ENCODE assay signal across 8 mouse cellular contexts in the genomic region with DNA sequence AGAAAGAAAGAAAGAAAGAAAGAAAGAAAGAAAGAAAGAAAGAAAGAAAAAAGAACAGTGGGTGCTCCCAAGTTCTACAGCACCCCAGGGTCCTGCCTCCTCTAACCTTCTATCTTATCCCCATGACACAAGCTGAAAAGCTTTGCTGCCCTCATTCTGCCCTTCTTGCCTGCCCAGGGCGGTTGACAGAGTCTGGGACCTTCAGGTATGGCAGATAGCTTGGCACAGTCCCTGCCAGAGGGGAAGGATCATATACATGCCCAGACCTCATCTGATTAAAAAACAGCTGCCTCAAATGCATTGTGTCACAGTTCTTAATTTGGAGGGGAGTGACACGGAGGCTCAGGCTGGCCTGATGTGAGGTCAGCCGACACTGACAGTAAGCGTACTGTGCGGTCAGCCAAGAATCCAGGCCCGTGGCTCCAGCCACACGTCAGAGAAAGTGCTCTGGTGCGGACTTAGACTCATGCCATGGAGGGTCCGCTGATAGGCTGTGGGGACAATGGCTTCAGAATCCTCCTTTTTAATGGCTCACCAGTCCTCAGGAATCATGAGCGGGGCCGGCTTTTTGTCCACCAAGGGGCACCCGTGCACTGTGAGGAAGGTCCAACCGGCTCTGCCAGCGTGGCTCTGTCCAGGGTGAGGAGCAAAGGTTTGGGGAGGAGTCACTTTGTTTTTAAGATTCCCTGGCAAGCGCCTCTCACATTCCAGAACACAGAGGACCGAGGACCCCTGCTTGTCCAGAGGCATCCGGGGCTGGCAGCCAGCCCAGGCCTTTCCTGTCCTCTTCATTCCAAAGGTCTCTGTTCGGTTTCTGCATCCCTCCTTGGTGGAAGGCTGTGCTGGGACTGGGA. TPM values are rescaled to one million over a fixed set of nuclear protein-coding genes. Genes with fewer than 3 reads are reported as not detected.
A peak's percentile ranks its signal among the peaks of the same experiment; 100 is the strongest.
DNase-seq lines count a peak whose midpoint lies in the region; ATAC-seq lines count a peak whose summit lies in the region.

No protein-coding gene starts in this region.

- H3K4me1 ChIP-seq in embryonic facial prominence, embryonic 13.5 days: peaks cover 19% of the 10 kb centered on the region
- H3K4me1 ChIP-seq in heart, embryonic 12.5 days (replicated peaks): peaks cover 27% of the 10 kb centered on the region
- peaks cover 41% of the 10 kb centered on the region for H3K4me1 ChIP-seq in kidney, embryonic 15.5 days
- peaks cover 3% of the 10 kb centered on the region; the same call in 1 of the 2 replicates for H3K4me1 ChIP-seq in liver, embryonic 16.5 days (ENCODE audit: control insufficient read depth, low read depth, low read length)
- H3K4me1 ChIP-seq in neural tube, embryonic 14.5 days (ENCODE audit: control insufficient read depth, insufficient read depth, low read length): no peaks in the 10 kb centered on the region

- no peaks in the 10 kb centered on the region for H3K27me3 ChIP-seq in embryonic facial prominence, embryonic 13.5 days
- H3K27me3 ChIP-seq in heart, embryonic 12.5 days (replicated peaks): no peaks in the 10 kb centered on the region
- no peaks in the 10 kb centered on the region for H3K27me3 ChIP-seq in kidney, embryonic 15.5 days
- H3K27me3 ChIP-seq in liver, embryonic 16.5 days (ENCODE audit: control insufficient read depth, insufficient read depth, low read depth, low read length): no peaks in the 10 kb centered on the region
- H3K27me3 ChIP-seq in neural tube, embryonic 14.5 days (ENCODE audit: control insufficient read depth, insufficient read depth, low read length): no peaks in the 10 kb centered on the region

- WGBS in embryonic facial prominence, embryonic 13.5 days: 19% methylated on average over 18 of the region's 18 CpGs
- WGBS in heart, embryonic 12.5 days: 14% methylated on average over 18 of the region's 18 CpGs
- 16% methylated on average over 18 of the region's 18 CpGs for WGBS in kidney, embryonic 15.5 days
- 36% methylated on average over 18 of the region's 18 CpGs for WGBS in liver, embryonic 16.5 days (ENCODE audit: insufficient replicate concordance)
- 21% methylated on average over 18 of the region's 18 CpGs for WGBS in neural tube, embryonic 14.5 days

- H3K27ac ChIP-seq in embryonic facial prominence, embryonic 13.5 days: peak overlapping the region; percentile 18; the same call in 1 of the 2 replicates
- peak overlapping the region; percentile 64; the same call in 1 of the 2 replicates for H3K27ac ChIP-seq in heart, embryonic 12.5 days (ENCODE audit: poor library complexity, severe bottlenecking)
- peak overlapping the region; percentile 74 for H3K27ac ChIP-seq in kidney, embryonic 15.5 days
- H3K27ac ChIP-seq in liver, embryonic 16.5 days (ENCODE audit: low read length): no peak overlapping the region
- no peak overlapping the region for H3K27ac ChIP-seq in neural tube, embryonic 14.5 days (ENCODE audit: low read depth, low read length)

- no peaks in the 10 kb centered on the region for H3K9me3 ChIP-seq in embryonic facial prominence, embryonic 13.5 days
- no peaks in the 10 kb centered on the region for H3K9me3 ChIP-seq in heart, embryonic 12.5 days (replicated peaks)
- H3K9me3 ChIP-seq in kidney, embryonic 15.5 days (replicated peaks): no peaks in the 10 kb centered on the region
- no peaks in the 10 kb centered on the region for H3K9me3 ChIP-seq in liver, embryonic 16.5 days (replicated peaks; ENCODE audit: control insufficient read depth, low read length)
- no peaks in the 10 kb centered on the region for H3K9me3 ChIP-seq in neural tube, embryonic 14.5 days (ENCODE audit: control insufficient read depth, low read length)

- no peak overlapping the region for H3K4me3 ChIP-seq in embryonic facial prominence, embryonic 13.5 days
- no peak overlapping the region; the same call in 1 of the 2 replicates for H3K4me3 ChIP-seq in heart, embryonic 12.5 days
- no peak overlapping the region for H3K4me3 ChIP-seq in kidney, embryonic 15.5 days (replicated peaks)
- no peak overlapping the region for H3K4me3 ChIP-seq in liver, embryonic 16.5 days (ENCODE audit: low read depth, low read length)
- no peak overlapping the region for H3K4me3 ChIP-seq in neural tube, embryonic 14.5 days (ENCODE audit: low read depth, low read length)

- H3K9ac ChIP-seq in embryonic facial prominence, embryonic 13.5 days: peak overlapping the region; percentile 4; the same call in 1 of the 2 replicates
- H3K9ac ChIP-seq in heart, embryonic 12.5 days: peak overlapping the region; percentile 47; the same call in 1 of the 2 replicates
- peak overlapping the region; percentile 26; the same call in 1 of the 2 replicates for H3K9ac ChIP-seq in kidney, embryonic 15.5 days
- H3K9ac ChIP-seq in liver, embryonic 16.5 days (ENCODE audit: low read depth, low read length): no peak overlapping the region
- H3K9ac ChIP-seq in neural tube, embryonic 14.5 days (replicated peaks; ENCODE audit: low read depth, low read length): no peak overlapping the region

- peak; percentile 41 for DNase-seq in layer of hippocampus, adult 11-12 months (ENCODE audit: low spot score)
- DNase-seq in layer of hippocampus, adult 9-10 months (ENCODE audit: low spot score): no peak
- DNase-seq in urinary bladder, postnatal 4 days (ENCODE audit: low spot score in 2 of 2): peak; percentile 82 to 86

- H3K4me2 ChIP-seq in embryonic facial prominence, embryonic 13.5 days: peak overlapping the region; percentile 21
- H3K4me2 ChIP-seq in heart, embryonic 12.5 days: peak overlapping the region; percentile 56
- peak overlapping the region; percentile 49 for H3K4me2 ChIP-seq in kidney, embryonic 15.5 days
- H3K4me2 ChIP-seq in liver, embryonic 16.5 days (ENCODE audit: low read depth, low read length): no peak overlapping the region
- H3K4me2 ChIP-seq in neural tube, embryonic 14.5 days (ENCODE audit: low read depth, low read length): no peak overlapping the region

- H3K36me3 ChIP-seq in embryonic facial prominence, embryonic 13.5 days: no peaks in the 10 kb centered on the region
- no peaks in the 10 kb centered on the region for H3K36me3 ChIP-seq in heart, embryonic 12.5 days
- H3K36me3 ChIP-seq in kidney, embryonic 15.5 days: no peaks in the 10 kb centered on the region
- no peaks in the 10 kb centered on the region for H3K36me3 ChIP-seq in liver, embryonic 16.5 days (ENCODE audit: control insufficient read depth, insufficient read depth)
- no peaks in the 10 kb centered on the region for H3K36me3 ChIP-seq in neural tube, embryonic 14.5 days (ENCODE audit: control insufficient read depth, insufficient read depth, low read length)

- ATAC-seq in embryonic facial prominence, embryonic 13.5 days (ENCODE audit: insufficient number of reproducible peaks, insufficient read depth, low FRiP score, low TSS enrichment, low read depth): no peak
- ATAC-seq in heart, embryonic 12.5 days (ENCODE audit: insufficient number of reproducible peaks, low FRiP score): peak; percentile 85
- peak; percentile 90 for ATAC-seq in kidney, embryonic 15.5 days (replicated peaks; ENCODE audit: low FRiP score)
- ATAC-seq in liver, embryonic 16.5 days (ENCODE audit: low read depth): peak; percentile 72
- ATAC-seq in neural tube, embryonic 14.5 days (ENCODE audit: low read depth): peak; percentile 80

RNA-seq across cellular contexts. Expression of gene Prelp, which starts 40.3 kb away (rescaled TPM):
- 3.3 and 5.0 TPM in 2 replicates for polyA plus RNA-seq in embryonic facial prominence, embryonic 13.5 days (2015; fragmentation: Nextera tagmentation; extraction: Ambion mirVana)
- polyA plus RNA-seq in heart, embryonic 12.5 days (2016; fragmentation: Nextera tagmentation; extraction: Ambion mirVana): 2.5 and 2.7 TPM in 2 replicates
- polyA plus RNA-seq in kidney, embryonic 15.5 days (2015; fragmentation: Nextera tagmentation; extraction: Ambion mirVana): 1.0 and 2.2 TPM in 2 replicates
- polyA plus RNA-seq in liver, embryonic 16.5 days (2015; fragmentation: Nextera tagmentation; extraction: Ambion mirVana): 3.9 and 4.4 TPM in 2 replicates
- 8.0 and 10.2 TPM in 2 replicates for polyA plus RNA-seq in neural tube, embryonic 14.5 days (2014; fragmentation: Nextera tagmentation; extraction: Ambion mirVana)

RNA-seq across cellular contexts. Expression of gene Optc, which starts 53.7 kb away (rescaled TPM):
- 0.81 and 1.0 TPM in 2 replicates for polyA plus RNA-seq in embryonic facial prominence, embryonic 13.5 days (2015; fragmentation: Nextera tagmentation; extraction: Ambion mirVana)
- polyA plus RNA-seq in heart, embryonic 12.5 days (2016; fragmentation: Nextera tagmentation; extraction: Ambion mirVana): 0.22 and 0.66 TPM in 2 replicates
- polyA plus RNA-seq in kidney, embryonic 15.5 days (2015; fragmentation: Nextera tagmentation; extraction: Ambion mirVana): 0.27 and 0.56 TPM in 2 replicates
- 0.09 and 0.14 TPM in 2 replicates for polyA plus RNA-seq in liver, embryonic 16.5 days (2015; fragmentation: Nextera tagmentation; extraction: Ambion mirVana)
- polyA plus RNA-seq in neural tube, embryonic 14.5 days (2014; fragmentation: Nextera tagmentation; extraction: Ambion mirVana): 1.7 and 2.9 TPM in 2 replicates

Comparison
In these comparisons a context has a peak if more than half of its experiments do, and no peak if none do; other contexts are left out.
1. H3K27ac ChIP-seq: peak in embryonic facial prominence, embryonic 13.5 days (single experiment), heart, embryonic 12.5 days (single experiment) and kidney, embryonic 15.5 days (single experiment); none in liver, embryonic 16.5 days (single experiment) and neural tube, embryonic 14.5 days (single experiment).
2. H3K4me2 ChIP-seq: peak in embryonic facial prominence, embryonic 13.5 days (single experiment), heart, embryonic 12.5 days (single experiment) and kidney, embryonic 15.5 days (single experiment); none in liver, embryonic 16.5 days (single experiment) and neural tube, embryonic 14.5 days (single experiment).
3. H3K9ac ChIP-seq: peak in embryonic facial prominence, embryonic 13.5 days (single experiment), heart, embryonic 12.5 days (single experiment) and kidney, embryonic 15.5 days (single experiment); none in liver, embryonic 16.5 days (single experiment) and neural tube, embryonic 14.5 days (single experiment).